Mouse (Mus musculus) neural tube, embryonic 12.5 days (tissue): ENCODE data around the gene Mlycd. TPM values are rescaled to one million over a fixed set of nuclear protein-coding genes. Genes with fewer than 3 reads are reported as not detected.

Experiments used
- ATAC-seq: fragments of 200-750 bp; cut with Nextera tagmentation; 2 replicates; pipeline ENCODE4 v1.8.0; 2017; ENCODE audit warnings: low read depth, mild to moderate bottlenecking, moderate TSS enrichment, moderate library complexity; ENCODE audit not compliant: low FRiP score
- H3K27ac ChIP-seq: fragments of 300-500 bp; sonication (generic); 2 replicates; pipeline ENCODE4 v1.5.1; 2016
- H3K27me3 ChIP-seq: fragments of 300-500 bp; sonication (generic); replicated peaks from 2 replicates; pipeline ENCODE4 v1.6.1; 2016; ENCODE audit warnings: mild to moderate bottlenecking
- H3K36me3 ChIP-seq: fragments of 300-500 bp; sonication (generic); 2 replicates; pipeline ENCODE4 v1.6.1; 2016; ENCODE audit warnings: mild to moderate bottlenecking
- H3K4me1 ChIP-seq: fragments of 300-500 bp; sonication (generic); 2 replicates; pipeline ENCODE4 v1.6.1; 2016
- H3K4me2 ChIP-seq: fragments of 300-500 bp; sonication (generic); replicated peaks from 2 replicates; pipeline ENCODE4 v1.6.1; 2016; ENCODE audit warnings: mild to moderate bottlenecking
- H3K4me3 ChIP-seq: fragments of 300-500 bp; sonication (generic); 2 replicates; pipeline ENCODE4 v1.5.1; 2016
- H3K9ac ChIP-seq: fragments of 300-500 bp; sonication (generic); 2 replicates; pipeline ENCODE4 v1.6.1; 2016; ENCODE audit warnings: mild to moderate bottlenecking
- H3K9me3 ChIP-seq: fragments of 300-500 bp; sonication (generic); 2 replicates; pipeline ENCODE4 v1.6.1; 2016; ENCODE audit warnings: mild to moderate bottlenecking
- WGBS: fragments of 180-500 bp; shearing (Covaris S2); methylation state at CpG from one replicate; pipeline ENCODE4 v1.1.7; 2016; 5-methylcytosine and 5-hydroxymethylcytosine counted together
- polyA plus RNA-seq: library from polyadenylated mRNA; unstranded; fragments of >200 nt; fragmentation: Nextera tagmentation; extraction: Ambion mirVana; gene quantifications from 2 replicates; pipeline ENCODE4 v1.2.1, GENCODE M21; 2016

Mlycd gene
- polyA plus RNA-seq, 1 experiment from 2014 or later = 15.1 TPM

GRCm38 (mm10) chr8:119427634-119428349 is 33.1 kb downstream of the Mlycd start:
- 76% methylated on average over 12 of the region's 12 CpGs for WGBS
- Histone ChIP-seq H3K36me3 (no peaks in the 10 kb centered on the region), H3K4me1 (no peaks in the 10 kb centered on the region), H3K4me3 (no peak overlapping the region), H3K9me3 (no peaks in the 10 kb centered on the region), H3K27me3 (no peaks in the 10 kb centered on the region), H3K9ac (no peak overlapping the region), H3K27ac (no peak overlapping the region), H3K4me2 (no peak overlapping the region)
- no peak for ATAC-seq

DNA sequence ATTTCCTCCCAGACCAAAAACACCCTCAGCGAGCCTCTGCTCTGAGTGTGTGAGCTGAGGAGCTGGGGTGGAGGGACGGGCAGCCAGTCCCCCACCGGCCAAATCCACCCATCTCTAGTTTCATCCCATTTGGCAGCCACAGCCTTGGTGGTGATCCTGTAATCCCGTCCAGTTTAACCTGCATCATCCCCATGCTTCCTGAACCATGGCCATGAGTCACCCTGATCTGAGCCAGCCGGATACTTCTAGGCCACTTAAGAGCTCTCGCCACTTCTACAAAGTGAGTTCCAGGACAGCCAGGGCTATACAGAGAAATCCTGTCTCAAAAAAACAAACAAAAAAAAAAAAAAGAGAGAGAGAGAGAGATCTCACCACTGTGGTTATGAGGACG is 33.7 kb downstream of the Mlycd start:
- no peaks in the 10 kb centered on the region for H3K9me3 ChIP-seq
- no peaks in the 10 kb centered on the region for H3K4me1 ChIP-seq
- no peak for ATAC-seq
- no peak overlapping the region for H3K27ac ChIP-seq
- no peaks in the 10 kb centered on the region for H3K36me3 ChIP-seq
- H3K9ac ChIP-seq = no peak overlapping the region
- H3K27me3 ChIP-seq = no peaks in the 10 kb centered on the region
- no peak overlapping the region for H3K4me2 ChIP-seq
- H3K4me3 ChIP-seq = no peak overlapping the region
- WGBS = 83% methylated on average over 7 of the region's 7 CpGs

GRCm38 (mm10) chr8:119428766-119429327 is 34.2 kb downstream of the Mlycd start:
- Histone ChIP-seq H3K9ac (no peak overlapping the region), H3K27me3 (no peaks in the 10 kb centered on the region), H3K27ac (no peak overlapping the region), H3K4me2 (no peak overlapping the region), H3K4me1 (no peaks in the 10 kb centered on the region), H3K36me3 (no peaks in the 10 kb centered on the region), H3K4me3 (no peak overlapping the region), H3K9me3 (no peaks in the 10 kb centered on the region)
- ATAC-seq = no peak
- 81% methylated on average over 5 of the region's 5 CpGs for WGBS

GRCm38 (mm10) chr8:119429552-119429951 is 34.9 kb downstream of the Mlycd start:
- no peak for ATAC-seq
- Histone ChIP-seq H3K4me2 (no peak overlapping the region), H3K4me1 (no peaks in the 10 kb centered on the region), H3K9me3 (no peaks in the 10 kb centered on the region), H3K4me3 (no peak overlapping the region), H3K27ac (no peak overlapping the region), H3K9ac (no peak overlapping the region), H3K36me3 (no peaks in the 10 kb centered on the region), H3K27me3 (no peaks in the 10 kb centered on the region)
- 91% methylated on average over 3 of the region's 3 CpGs for WGBS

DNA sequence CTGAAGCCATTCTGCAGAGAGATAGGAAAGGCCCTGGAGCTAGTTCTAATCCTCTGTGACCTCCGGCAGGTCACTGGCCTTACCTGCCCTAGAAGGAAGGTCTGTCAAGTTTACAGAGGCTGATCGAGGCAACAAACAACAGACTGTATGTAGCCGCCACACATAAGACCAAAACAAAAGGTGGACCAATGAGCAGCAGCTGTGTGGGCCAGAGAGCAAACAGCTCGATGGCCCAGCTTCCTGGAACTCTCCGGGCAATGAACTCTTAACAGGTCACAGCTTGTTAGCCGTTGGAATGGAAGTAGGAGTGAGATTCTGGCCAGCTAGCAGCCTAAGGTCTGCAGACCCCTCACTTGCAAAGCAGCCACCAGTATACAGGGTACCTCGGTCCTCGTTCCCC is 35.6 kb downstream of the Mlycd start:
- no peak overlapping the region for H3K9ac ChIP-seq
- no peak overlapping the region for H3K4me2 ChIP-seq
- H3K4me1 ChIP-seq = no peaks in the 10 kb centered on the region
- no peak overlapping the region for H3K27ac ChIP-seq
- H3K9me3 ChIP-seq = no peaks in the 10 kb centered on the region
- no peaks in the 10 kb centered on the region for H3K36me3 ChIP-seq
- ATAC-seq = no peak
- no peak overlapping the region for H3K4me3 ChIP-seq
- WGBS = 81% methylated on average over 8 of the region's 8 CpGs
- no peaks in the 10 kb centered on the region for H3K27me3 ChIP-seq

GRCm38 (mm10) chr8:119430690-119431089 is 36.0 kb downstream of the Mlycd start:
- no peaks in the 10 kb centered on the region for H3K9me3 ChIP-seq
- H3K4me1 ChIP-seq = no peaks in the 10 kb centered on the region
- H3K27ac ChIP-seq = no peak overlapping the region
- WGBS = 87% methylated on average over 7 of the region's 7 CpGs
- no peaks in the 10 kb centered on the region for H3K36me3 ChIP-seq
- no peak overlapping the region for H3K9ac ChIP-seq
- no peak for ATAC-seq
- no peak overlapping the region for H3K4me3 ChIP-seq
- H3K4me2 ChIP-seq = no peak overlapping the region
- H3K27me3 ChIP-seq = no peaks in the 10 kb centered on the region

DNA sequence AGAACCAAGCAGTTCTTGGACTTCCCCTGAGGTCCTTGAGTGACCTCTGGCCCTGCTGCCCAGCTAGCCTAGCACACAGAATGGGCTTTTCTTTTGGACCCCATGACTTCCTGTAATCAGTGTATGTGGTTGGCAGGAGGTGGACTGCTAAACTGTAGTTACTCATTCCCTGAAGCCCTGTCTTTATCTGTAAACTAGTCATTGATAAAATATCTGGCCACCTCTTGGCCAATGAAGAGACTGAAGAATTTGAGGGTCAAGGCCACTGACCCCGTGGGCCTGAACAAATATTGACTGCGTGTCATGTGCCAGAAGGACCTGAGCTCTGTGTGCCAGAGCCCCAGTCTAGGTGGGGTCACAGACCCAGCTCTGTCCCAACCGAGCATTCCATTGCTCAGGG is 37.7 kb downstream of the Mlycd start:
- H3K27ac ChIP-seq = no peak overlapping the region
- no peaks in the 10 kb centered on the region for H3K36me3 ChIP-seq
- no peak overlapping the region for H3K4me3 ChIP-seq
- no peaks in the 10 kb centered on the region for H3K27me3 ChIP-seq
- H3K9me3 ChIP-seq = no peaks in the 10 kb centered on the region
- no peak for ATAC-seq
- no peak overlapping the region for H3K4me2 ChIP-seq
- H3K9ac ChIP-seq = no peak overlapping the region
- 64% methylated on average over 3 of the region's 3 CpGs for WGBS
- H3K4me1 ChIP-seq = 0 out of 2 replicates have a peak, but pooled peaks cover 3% of the 10 kb centered on the region

- no peak within 1 kb of the TSS for H3K27ac ChIP-seq
- H3K4me1 ChIP-seq = 0 out of 2 replicates have a peak, but pooled peaks cover 3% of the 10 kb centered on the region
- no peak within 1 kb of the TSS for H3K4me3 ChIP-seq
- no peak within 1 kb of the TSS for H3K4me2 ChIP-seq
- H3K9me3 ChIP-seq = no peaks in the 10 kb centered on the region
- no peaks in the 10 kb centered on the region for H3K27me3 ChIP-seq
- no peak for ATAC-seq
- H3K36me3 ChIP-seq = no peaks in the 10 kb centered on the region
- WGBS = 89% methylated on average over 13 of the region's 13 CpGs
- no peak within 1 kb of the TSS for H3K9ac ChIP-seq
Observed at GRCm38 (mm10) chr8:119433582-119434174, 39.0 kb downstream of the Mlycd start, which contains the start of gene Osgin1. Osgin1 (plus strand) TSS chr8:119434124.

GRCm38 (mm10) chr8:119434569-119434968 is 39.9 kb downstream of the Mlycd start:
- H3K27ac ChIP-seq = no peak overlapping the region
- no peak for ATAC-seq
- H3K4me1 ChIP-seq = 0 out of 2 replicates have a peak, but pooled peaks cover 3% of the 10 kb centered on the region
- H3K36me3 ChIP-seq = no peaks in the 10 kb centered on the region
- H3K27me3 ChIP-seq = no peaks in the 10 kb centered on the region
- no peak overlapping the region for H3K9ac ChIP-seq
- H3K4me3 ChIP-seq = no peak overlapping the region
- WGBS = 84% methylated on average over 6 of the region's 6 CpGs
- H3K4me2 ChIP-seq = no peak overlapping the region
- no peaks in the 10 kb centered on the region for H3K9me3 ChIP-seq

DNA sequence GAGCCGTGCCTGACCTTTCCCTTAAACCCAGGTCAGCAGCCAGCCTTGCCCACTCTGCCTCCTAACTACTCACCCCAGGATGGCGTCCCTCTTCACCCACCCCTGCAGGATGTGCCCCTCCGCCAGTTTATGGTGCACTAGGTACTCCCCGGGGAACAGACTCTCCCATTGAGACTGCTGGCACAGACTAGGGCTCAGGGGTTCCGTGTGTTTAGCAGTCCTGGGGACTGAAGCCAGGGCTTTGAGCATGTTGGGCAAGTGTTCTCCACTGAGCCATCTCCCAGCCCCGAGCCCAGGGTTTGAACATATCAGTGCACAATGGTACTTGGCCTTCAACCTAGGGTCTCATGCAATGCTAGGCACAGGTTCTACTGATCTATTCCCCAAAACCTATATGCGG is 40.8 kb downstream of the Mlycd start:
- 83% methylated on average over 7 of the region's 7 CpGs for WGBS
- ATAC-seq = no peak
- H3K36me3 ChIP-seq = no peaks in the 10 kb centered on the region
- H3K4me3 ChIP-seq = no peak overlapping the region
- no peaks in the 10 kb centered on the region for H3K9me3 ChIP-seq
- no peak overlapping the region for H3K9ac ChIP-seq
- no peak overlapping the region for H3K4me2 ChIP-seq
- H3K4me1 ChIP-seq = peaks cover 10% of the 10 kb centered on the region; the same call in 1 of the 2 replicates
- H3K27ac ChIP-seq = no peak overlapping the region
- H3K27me3 ChIP-seq = no peaks in the 10 kb centered on the region

- Histone ChIP-seq H3K27ac (no peak overlapping the region), H3K36me3 (no peaks in the 10 kb centered on the region), H3K4me2 (no peak overlapping the region), H3K9ac (no peak overlapping the region), H3K4me1 (peaks cover 12% of the 10 kb centered on the region; the same call in 1 of the 2 replicates), H3K4me3 (no peak overlapping the region), H3K27me3 (no peaks in the 10 kb centered on the region), H3K9me3 (no peaks in the 10 kb centered on the region)
- WGBS = 83% methylated on average over 10 of the region's 10 CpGs
- ATAC-seq = no peak
Observed at GRCm38 (mm10) chr8:119436331-119436730, 41.7 kb downstream of the Mlycd start.

GRCm38 (mm10) chr8:119436933-119437332 is 42.3 kb downstream of the Mlycd start:
- Histone ChIP-seq H3K4me1 (peaks cover 12% of the 10 kb centered on the region; the same call in 1 of the 2 replicates), H3K4me2 (no peak overlapping the region), H3K36me3 (no peaks in the 10 kb centered on the region), H3K4me3 (no peak overlapping the region), H3K9ac (no peak overlapping the region), H3K27me3 (no peaks in the 10 kb centered on the region), H3K27ac (no peak overlapping the region), H3K9me3 (no peaks in the 10 kb centered on the region)
- no peak for ATAC-seq
- WGBS = 17% methylated on average over 9 of the region's 9 CpGs
